Mouse (Mus musculus): ENCODE measurements around the gene Eps15. TPM values are rescaled to one million over a fixed set of nuclear protein-coding genes. Genes with fewer than 3 reads are reported as not detected.

The Eps15 gene
- polyA plus RNA-seq, 2 experiments: 20.7 to 40.1 TPM

DNA sequence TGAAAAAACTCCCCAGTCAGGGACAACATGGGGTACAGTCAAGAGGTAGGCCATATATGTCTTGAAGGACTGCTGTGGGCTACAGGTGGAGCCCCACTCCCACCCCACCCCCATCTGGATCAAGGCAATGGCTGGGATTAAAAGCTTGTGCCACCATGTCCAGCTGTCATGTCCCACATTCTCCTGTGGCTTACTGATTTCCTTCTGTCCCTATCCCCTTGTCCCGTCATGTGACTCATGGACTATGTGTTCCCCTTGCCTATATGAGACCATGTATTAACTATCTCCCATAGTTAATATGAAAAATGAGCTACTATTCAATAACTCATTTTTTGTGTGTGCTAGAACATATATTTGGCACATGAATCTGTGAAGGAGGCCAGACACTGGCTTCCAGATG, 154.2 kb downstream of the Eps15 start:
- no peak overlapping the region for H3K4me2 ChIP-seq (ENCODE audit: low read depth)
- 89% methylated on average over 1 of the region's 1 CpGs for WGBS (ENCODE audit: insufficient replicate concordance)
- no peak overlapping the region for H3K9ac ChIP-seq (replicated peaks)
- no peaks in the 10 kb centered on the region for H3K27me3 ChIP-seq (ENCODE audit: control insufficient read depth, insufficient read depth, low read length)
- H3K4me1 ChIP-seq (replicated peaks; ENCODE audit: control insufficient read depth in 2 of 2, insufficient read depth in 2 of 2, low read length in 1 of 2): peaks cover 28 to 30% of the 10 kb centered on the region in 2 experiments
- no peaks in the 10 kb centered on the region for H3K9me3 ChIP-seq (ENCODE audit: control insufficient read depth, low read length)
- no peak for DNase-seq (ENCODE audit: low read depth in 3 of 3, low spot score in 3 of 3)
- peaks cover 9% of the 10 kb centered on the region for H3K36me3 ChIP-seq (replicated peaks; ENCODE audit: control insufficient read depth, insufficient read depth, low read depth)
- ATAC-seq (ENCODE audit: insufficient read depth): no peak
- H3K4me3 ChIP-seq (ENCODE audit: insufficient read depth in 1 of 2, low read depth in 2 of 2, low read length in 2 of 2): no peak overlapping the region
- no peak for TF ChIP-seq EP300 (IDR thresholded peaks at IDR 0.05; ENCODE audit: low read depth)
- TF ChIP-seq CTCF (IDR thresholded peaks at IDR 0.05; ENCODE audit: low read depth): no peak
- H3K27ac ChIP-seq: no peak overlapping the region

Other genes starting within 250 kb of the Eps15 start
- gene Osbpl9, start 78.0 kb upstream of the Eps15 start, polyA plus RNA-seq (2012; rRNA removed): 10.2 and 17.7 TPM in 2 replicates
- gene Osbpl9, start 78.0 kb upstream of the Eps15 start, polyA plus RNA-seq (2014; fragmentation: Nextera tagmentation; extraction: Ambion mirVana): 25.4 and 27.0 TPM in 2 replicates
- gene Calr4, start 45.8 kb upstream of the Eps15 start, polyA plus RNA-seq (2012; rRNA removed): 0.02 and 0.03 TPM in 2 replicates
- not detected in 2 replicates for gene Calr4, start 45.8 kb upstream of the Eps15 start, polyA plus RNA-seq (2014; fragmentation: Nextera tagmentation; extraction: Ambion mirVana)
- gene Ttc39a, start 126.4 kb downstream of the Eps15 start, polyA plus RNA-seq (2012; rRNA removed): 8.7 and 11.7 TPM in 2 replicates
- gene Ttc39a, start 126.4 kb downstream of the Eps15 start, polyA plus RNA-seq (2014; fragmentation: Nextera tagmentation; extraction: Ambion mirVana): 13.6 and 15.4 TPM in 2 replicates
- 13.6 and 22.2 TPM in 2 replicates for gene Rnf11, start 204.5 kb downstream of the Eps15 start, polyA plus RNA-seq (2012; rRNA removed)
- gene Rnf11, start 204.5 kb downstream of the Eps15 start, polyA plus RNA-seq (2014; fragmentation: Nextera tagmentation; extraction: Ambion mirVana): 39.1 and 40.7 TPM in 2 replicates

All from liver, embryonic 14.5 days (tissue).